Comparison of ENCODE assay signal across 7 mouse cellular contexts in genomic region chr10:70563636-70564035, GRCm38 (mm10).
DNase-seq lines count a peak whose midpoint lies in the region; TF ChIP-seq lines count a peak whose summit lies in the region.

No protein-coding gene starts in this region.

- in situ Hi-C loops in CH12.LX (cut with MboI; ENCODE audit: low pct_ligation_motif_present, low pct_unique_long_range_greater_than_20kb, low sequenced_read_pairs) = loop anchor here (25.0 kb wide), 1 partner anchor 251 kb away; no protein-coding TSS in a partner anchor

- H3K79me2 ChIP-seq in CH12.LX (replicated peaks; ENCODE audit: control insufficient read depth, extremely low read depth, insufficient read depth, poor library complexity, severe bottlenecking) = no peaks in the 10 kb centered on the region

- H3K27me3 ChIP-seq in CH12.LX (replicated peaks) = no peaks in the 10 kb centered on the region
- H3K27me3 ChIP-seq in cerebellum, adult 2 months (ENCODE audit: control insufficient read depth, insufficient read depth, low read length) = no peaks in the 10 kb centered on the region

- TF ChIP-seq POLR2A in CH12.LX (IDR thresholded peaks at IDR 0.05; ENCODE audit: low read depth, low read length) = no peak
- TF ChIP-seq POLR2A in cerebellum, adult 2 months (IDR thresholded peaks at IDR 0.05; ENCODE audit: borderline replicate concordance, insufficient read depth, low read length) = no peak

- peak in 1 of 2 experiments; percentile 51; a peak in 2 of 4 replicates for TF ChIP-seq CTCF in CH12.LX (conservative IDR thresholded peaks at IDR 0.05 in 1 of 2, IDR thresholded peaks at IDR 0.05 in 1 of 2; ENCODE audit: low read depth in 2 of 2, low read length in 2 of 2)
- TF ChIP-seq CTCF in cerebellum, adult 2 months (IDR thresholded peaks at IDR 0.05; ENCODE audit: borderline replicate concordance, insufficient read depth, low read depth, low read length) = peak; percentile 83
- peak; percentile 87 for TF ChIP-seq CTCF in gastrocnemius, adult 2 months (IDR thresholded peaks at IDR 0.05)

- no peak for TF ChIP-seq EP300 in CH12.LX (IDR thresholded peaks at IDR 0.05; ENCODE audit: low read length)

- no peak overlapping the region for H3K9ac ChIP-seq in CH12.LX (ENCODE audit: insufficient read depth, low read depth)

- dilution Hi-C loops in CH12.LX (cut with MboI; ENCODE audit: extremely low pct_ligation_motif_present, extremely low pct_unique_long_range_greater_than_20kb, low sequenced_read_pairs) = no loop called here

- no peaks in the 10 kb centered on the region for H3K4me1 ChIP-seq in CH12.LX (ENCODE audit: control insufficient read depth in 1 of 2, insufficient read depth in 2 of 2)
- no peaks in the 10 kb centered on the region for H3K4me1 ChIP-seq in cerebellum, adult 2 months (ENCODE audit: control insufficient read depth, insufficient read depth, low read length)

- H3K27ac ChIP-seq in CH12.LX (ENCODE audit: insufficient read depth, low read depth) = no peak overlapping the region
- no peak overlapping the region for H3K27ac ChIP-seq in cerebellum, adult 2 months (ENCODE audit: insufficient read depth, low read length)
- H3K27ac ChIP-seq in gastrocnemius, adult 2 months = no peak overlapping the region

- peak; percentile 46 for DNase-seq in 416B (ENCODE audit: low read depth)
- peak; percentile 0 for DNase-seq in CH12.LX (ENCODE audit: extremely low read depth)
- DNase-seq in cerebellum, adult 2 months = peak; percentile 71 to 81
- peak; percentile 71 for DNase-seq in gastrocnemius, adult 2 months
- DNase-seq in layer of hippocampus, adult 9-10 months (ENCODE audit: low spot score) = peak; percentile 72
- peak; percentile 81 for DNase-seq in lung, postnatal 14 days
- peak; percentile 7 for DNase-seq in thymus, postnatal 0 days (ENCODE audit: low spot score)

- no peak overlapping the region for H3K4me2 ChIP-seq in CH12.LX (ENCODE audit: insufficient read depth, low read depth, poor library complexity, severe bottlenecking)

- WGBS in cerebellum, adult 2 months = 22% methylated on average over 3 of the region's 3 CpGs

- peak; percentile 45 for TF ChIP-seq RAD21 in CH12.LX (IDR thresholded peaks at IDR 0.05; ENCODE audit: low read depth, low read length)

- peaks cover 46% of the 10 kb centered on the region for H3K9me3 ChIP-seq in CH12.LX (replicated peaks; ENCODE audit: low read length)

- H3K4me3 ChIP-seq in CH12.LX (replicated peaks in 1 of 3; ENCODE audit: low read depth in 2 of 3, low read length in 2 of 3, poor library complexity in 1 of 3) = no peak overlapping the region
- no peak overlapping the region for H3K4me3 ChIP-seq in cerebellum, adult 2 months (replicated peaks; ENCODE audit: insufficient read depth, low read depth, low read length)
- no peak overlapping the region for H3K4me3 ChIP-seq in gastrocnemius, adult 2 months

- no peaks in the 10 kb centered on the region for H3K36me3 ChIP-seq in CH12.LX (replicated peaks in 1 of 2; ENCODE audit: control insufficient read depth in 1 of 2, insufficient read depth in 1 of 2, low read length in 1 of 2)

- intact Hi-C loops in gastrocnemius, adult 2 months (cut with DNase I) = loop anchor here (1.0 kb wide), 2 partner anchors 195 to 245 kb away; no protein-coding TSS in a partner anchor

TF ChIP-seq in CH12.LX, 34 proteins besides CTCF, POLR2A, EP300 and RAD21:
- TF ChIP-seq SMC3 (IDR thresholded peaks at IDR 0.05; ENCODE audit: low read depth, low read length) (peak; percentile 24; the same call in 1 of the 2 replicates), CHD1 (IDR thresholded peaks at IDR 0.05; ENCODE audit: low read depth, low read length) (no peak), ZNF384 (IDR thresholded peaks at IDR 0.05; ENCODE audit: low read depth, low read length) (no peak), MAX (IDR thresholded peaks at IDR 0.05; ENCODE audit: low read length) (no peak)

Comparison
In these comparisons a context has a peak if more than half of its experiments do, and no peak if none do; other contexts are left out.
1. DNase-seq: peak in every context shown above with its lines; median percentile 81 in lung, postnatal 14 days; 76 in cerebellum, adult 2 months; 72 in layer of hippocampus, adult 9-10 months; 71 in gastrocnemius, adult 2 months; 46 in 416B; 7 in thymus, postnatal 0 days; 0 in CH12.LX.